Mouse (Mus musculus) intestine, postnatal 0 days (tissue): ENCODE results near the gene Ifnlr1. TPM values are rescaled to one million over a fixed set of nuclear protein-coding genes. Genes with fewer than 3 reads are reported as not detected.
A peak's percentile ranks its signal among the peaks of the same experiment; 100 is the strongest.

Experiments used
- ATAC-seq: fragments of 200-750 bp; cut with Nextera tagmentation; 2 replicates; pipeline ENCODE4 v1.8.0; 2017; ENCODE audit warnings: mild to moderate bottlenecking, moderate TSS enrichment, moderate library complexity
- H3K27ac ChIP-seq: fragments of 300-500 bp; sonication (generic); 2 replicates; pipeline ENCODE4 v1.5.1; 2014; ENCODE audit warnings: mild to moderate bottlenecking, low read depth, low read length, moderate library complexity
- H3K27me3 ChIP-seq: fragments of 300-500 bp; sonication (generic); replicated peaks from 2 replicates; pipeline ENCODE4 v1.6.1; 2014; ENCODE audit warnings: low read length, mixed read lengths; ENCODE audit not compliant: control insufficient read depth, insufficient read depth
- H3K36me3 ChIP-seq: fragments of 300-500 bp; sonication (generic); 2 replicates; pipeline ENCODE4 v1.6.1; 2014; ENCODE audit warnings: mild to moderate bottlenecking, moderate library complexity; ENCODE audit not compliant: control insufficient read depth, insufficient read depth
- H3K4me1 ChIP-seq: fragments of 300-500 bp; sonication (generic); replicated peaks from 2 replicates; pipeline ENCODE4 v1.6.1; 2014; ENCODE audit warnings: antibody characterized with exemption, low read length, mixed read lengths; ENCODE audit not compliant: control insufficient read depth, insufficient read depth
- H3K4me2 ChIP-seq: fragments of 300-500 bp; sonication (generic); replicated peaks from 2 replicates; pipeline ENCODE4 v1.6.1; 2014; ENCODE audit warnings: low read depth, mild to moderate bottlenecking, moderate library complexity
- H3K4me3 ChIP-seq: fragments of 300-500 bp; sonication (generic); 2 replicates; pipeline ENCODE4 v1.5.1; 2014; ENCODE audit warnings: low read depth, low read length
- H3K9ac ChIP-seq: fragments of 300-500 bp; sonication (generic); 2 replicates; pipeline ENCODE4 v1.6.1; 2014; ENCODE audit warnings: mild to moderate bottlenecking, low read depth, low read length
- H3K9me3 ChIP-seq: fragments of 300-500 bp; sonication (generic); 2 replicates; pipeline ENCODE4 v1.6.1; 2016; ENCODE audit warnings: mixed run types; ENCODE audit not compliant: control insufficient read depth
- CTCF ChIP-seq: sonication (generic); IDR thresholded peaks from 2 replicates; pipeline ENCODE4 v1.5.1; 2016; ENCODE audit warnings: low read depth, mild to moderate bottlenecking, control low read depth, antibody characterized with exemption, moderate library complexity
- WGBS: fragments of 180-500 bp; shearing (Covaris S2); extraction: QIAGEN DNeasy Blood & Tissue Kit; methylation state at CpG from one replicate; pipeline ENCODE4 v1.1.7; 2014; 5-methylcytosine and 5-hydroxymethylcytosine counted together
- polyA plus RNA-seq: library from polyadenylated mRNA; unstranded; fragments of >200 nt; fragmentation: Nextera tagmentation; extraction: Ambion mirVana; gene quantifications from 2 replicates; pipeline ENCODE4 v1.2.1, GENCODE M21; 2015

Ifnlr1 gene
- polyA plus RNA-seq, 1 experiment from 2014 or later, result 5.5 TPM

DNA sequence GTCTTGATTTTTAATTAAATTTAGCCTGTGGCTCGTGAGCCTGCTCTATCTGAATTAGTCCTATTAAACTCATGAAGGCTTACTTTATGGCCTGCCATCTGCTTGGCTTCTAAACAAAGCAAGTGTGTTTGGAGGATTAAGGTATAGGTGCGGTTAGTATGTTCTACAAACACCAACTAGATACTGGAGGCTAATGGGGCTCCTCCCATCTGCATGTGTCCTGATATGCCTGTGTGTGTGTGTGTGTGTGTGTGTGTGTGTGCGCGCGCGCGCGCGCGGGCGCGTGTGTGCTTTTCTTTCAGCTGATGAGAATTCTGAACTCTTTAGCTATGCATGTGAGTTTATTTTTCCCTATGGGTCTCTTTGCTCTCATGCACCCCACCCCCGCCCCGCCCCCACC lies 53.6 kb downstream of the Ifnlr1 start:
- Histone ChIP-seq H3K36me3 (peaks cover 37% of the 10 kb centered on the region), H3K27me3 (no peaks in the 10 kb centered on the region), H3K9ac (no peak overlapping the region), H3K4me1 (peaks cover 10% of the 10 kb centered on the region), H3K4me2 (no peak overlapping the region), H3K4me3 (no peak overlapping the region), H3K9me3 (no peaks in the 10 kb centered on the region), H3K27ac (no peak overlapping the region)
- WGBS, result 56% methylated on average over 14 of the region's 14 CpGs
- TF ChIP-seq CTCF, result no peak
- ATAC-seq, result peak; percentile 62

DNA sequence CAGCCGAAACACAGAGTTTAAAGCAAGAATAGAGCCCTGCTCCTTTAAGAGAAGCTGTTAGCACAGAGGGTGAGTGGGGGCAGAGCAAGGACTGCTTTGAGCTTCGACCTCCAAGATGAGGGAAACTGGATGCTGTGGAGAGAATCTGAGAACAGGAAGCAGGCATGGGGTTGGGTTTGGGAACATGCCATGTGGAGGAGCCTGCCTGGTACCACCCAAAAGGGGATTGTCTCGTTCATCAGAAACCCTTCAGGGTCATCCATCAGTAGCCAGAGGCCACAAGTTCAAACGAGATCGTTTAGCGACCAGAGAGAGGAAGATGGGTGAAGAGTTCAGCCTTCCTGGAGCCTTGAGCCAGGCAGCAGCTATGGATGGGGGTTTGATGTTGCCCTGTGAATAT lies 57.4 kb downstream of the Ifnlr1 start:
- H3K9ac ChIP-seq, result no peak overlapping the region

DNA sequence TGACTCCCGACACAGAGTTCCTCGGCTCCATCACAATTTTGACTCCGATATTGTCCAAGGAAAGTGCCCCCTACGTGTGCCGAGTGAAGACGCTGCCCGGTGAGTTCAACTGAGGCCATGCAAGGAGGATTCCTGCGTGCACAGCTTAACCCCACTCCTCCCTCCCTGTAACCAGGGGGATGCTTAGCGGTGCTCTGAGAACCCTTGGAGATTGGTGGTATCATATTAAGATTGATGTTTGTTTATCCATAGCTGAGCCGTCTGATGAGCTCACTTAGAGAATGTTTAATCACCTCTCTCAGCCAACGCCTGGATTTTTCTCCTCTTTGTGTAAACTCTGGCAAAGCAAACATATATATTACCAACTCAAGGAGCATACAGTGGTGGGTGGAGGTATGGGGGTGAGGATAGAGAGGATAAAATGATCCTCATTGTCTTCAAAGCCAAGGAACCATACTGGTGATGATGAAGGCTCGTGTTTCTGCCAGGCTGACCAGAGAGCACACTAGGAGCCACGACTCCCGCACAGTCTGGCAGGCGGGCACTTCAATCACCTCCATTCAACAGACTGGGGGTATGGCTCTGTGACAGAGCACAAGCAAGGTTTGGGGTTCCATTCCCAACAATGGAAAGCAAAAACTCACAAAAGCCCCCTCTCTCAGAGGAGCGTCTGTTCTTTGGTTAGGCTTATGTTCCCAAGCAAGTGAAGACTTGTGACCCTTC lies 58.8 kb downstream of the Ifnlr1 start:
- Histone ChIP-seq H3K4me2 (no peak overlapping the region), H3K27me3 (no peaks in the 10 kb centered on the region), H3K9me3 (no peaks in the 10 kb centered on the region), H3K27ac (peak overlapping the region; percentile 66; the same call in 1 of the 2 replicates), H3K4me1 (peaks cover 7% of the 10 kb centered on the region), H3K36me3 (peaks cover 41% of the 10 kb centered on the region; the same call in 1 of the 2 replicates), H3K9ac (peak overlapping the region; percentile 31; the same call in 1 of the 2 replicates), H3K4me3 (no peak overlapping the region)
- ATAC-seq, result peak; percentile 22; the same call in 1 of the 2 replicates
- 24% methylated on average over 16 of the region's 16 CpGs for WGBS
- TF ChIP-seq CTCF, result no peak

More for the DNA sequence above, 57.4 kb downstream of the Ifnlr1 start:
- Histone ChIP-seq H3K27me3 (no peaks in the 10 kb centered on the region), H3K36me3 (peaks cover 30% of the 10 kb centered on the region; the same call in 1 of the 2 replicates), H3K4me1 (peaks cover 7% of the 10 kb centered on the region), H3K4me3 (no peak overlapping the region), H3K4me2 (no peak overlapping the region), H3K9me3 (no peaks in the 10 kb centered on the region), H3K27ac (0 out of 2 replicates have a peak overlapping the region, but pooled peaks have one; percentile 28)
- no peak for TF ChIP-seq CTCF
- 23% methylated on average over 6 of the region's 6 CpGs for WGBS
- no peak for ATAC-seq

DNA sequence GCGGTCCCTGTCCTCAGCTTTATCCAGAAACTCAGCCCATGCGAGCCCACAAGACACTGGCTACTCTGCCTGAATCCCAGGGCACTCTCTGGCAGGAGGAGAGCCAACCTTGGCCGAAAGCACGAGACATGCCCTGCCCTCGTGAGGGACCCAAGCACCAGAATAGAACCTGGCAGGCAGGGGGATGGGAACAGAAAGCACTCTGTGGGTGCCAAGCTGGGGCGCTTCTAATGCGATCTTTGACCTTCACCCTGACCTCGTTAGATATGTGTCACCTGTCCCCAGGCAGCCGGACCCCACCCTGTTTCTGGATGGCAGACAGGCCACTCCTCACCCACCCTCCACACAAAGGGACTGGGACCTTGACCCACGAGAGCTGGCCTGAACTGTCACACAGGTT lies 59.5 kb downstream of the Ifnlr1 start:
- no peak overlapping the region for H3K4me3 ChIP-seq
- 46% methylated on average over 10 of the region's 10 CpGs for WGBS
- H3K9me3 ChIP-seq, result no peaks in the 10 kb centered on the region
- TF ChIP-seq CTCF, result no peak
- peaks cover 9% of the 10 kb centered on the region for H3K4me1 ChIP-seq
- peak; percentile 47 for ATAC-seq
- 0 out of 2 replicates have a peak overlapping the region, but pooled peaks have one; percentile 31 for H3K9ac ChIP-seq
- H3K27ac ChIP-seq, result peak overlapping the region; percentile 66
- peaks cover 48% of the 10 kb centered on the region for H3K36me3 ChIP-seq
- H3K4me2 ChIP-seq, result no peak overlapping the region
- no peaks in the 10 kb centered on the region for H3K27me3 ChIP-seq

DNA sequence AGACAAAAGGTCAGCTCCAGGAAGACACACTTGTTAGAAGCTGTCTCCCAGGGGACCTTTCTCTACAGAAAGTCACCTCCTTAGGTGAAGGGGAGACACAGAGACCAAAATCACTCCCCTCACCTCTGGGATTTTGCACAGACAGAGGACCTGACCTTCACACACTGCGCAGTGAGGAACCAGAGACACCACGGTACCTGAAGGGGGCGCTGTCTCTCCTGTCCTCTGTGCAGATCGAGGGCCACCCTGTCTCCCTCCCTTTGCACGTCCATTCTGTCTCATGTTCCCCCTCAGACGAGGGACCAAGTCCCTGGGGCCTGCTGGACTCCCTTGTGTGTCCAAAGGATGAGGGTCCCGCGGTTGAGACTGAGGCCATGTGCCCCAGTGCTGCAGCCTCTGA lies 64.8 kb downstream of the Ifnlr1 start:
- Histone ChIP-seq H3K4me2 (no peak overlapping the region), H3K27me3 (no peaks in the 10 kb centered on the region), H3K4me1 (peaks cover 14% of the 10 kb centered on the region), H3K4me3 (no peak overlapping the region), H3K36me3 (peaks cover 46% of the 10 kb centered on the region), H3K9me3 (no peaks in the 10 kb centered on the region), H3K27ac (peak overlapping the region; percentile 93), H3K9ac (no peak overlapping the region)
- WGBS, result 75% methylated on average over 8 of the region's 8 CpGs
- TF ChIP-seq CTCF, result peak; percentile 67
- no peak for ATAC-seq

DNA sequence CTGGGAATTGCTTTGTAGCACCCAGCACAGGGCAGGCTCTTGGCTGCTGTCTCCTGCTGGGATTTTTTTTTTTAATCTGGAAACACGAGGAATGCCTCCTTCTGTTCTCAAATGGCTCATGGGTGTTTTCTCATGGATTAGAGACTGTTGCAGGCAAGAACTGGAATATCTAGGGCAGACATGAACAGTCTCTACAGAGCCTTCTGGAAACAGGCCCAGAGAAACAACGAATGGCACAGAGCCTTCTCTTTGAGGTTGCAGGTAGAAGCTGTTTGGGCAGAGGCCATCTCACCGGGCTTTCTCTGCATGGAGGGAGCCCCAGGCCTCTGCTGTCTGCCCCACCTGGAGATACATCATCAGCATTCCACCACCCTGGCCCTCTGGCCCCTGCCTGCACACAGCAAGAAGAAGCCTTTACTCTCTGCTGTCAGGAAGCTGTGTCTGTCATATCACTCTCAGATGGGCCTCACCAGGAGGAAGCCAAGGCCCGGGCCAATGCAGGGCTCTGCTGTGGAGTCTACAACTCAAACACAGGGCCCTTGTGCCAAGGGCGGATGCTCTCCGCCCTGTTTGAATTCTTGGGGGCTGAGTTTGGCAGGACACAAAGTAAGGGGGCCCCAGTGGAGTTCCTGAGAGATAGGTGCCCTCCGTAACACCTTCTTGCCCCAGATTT lies 66.2 kb downstream of the Ifnlr1 start:
- 34% methylated on average over 7 of the region's 7 CpGs for WGBS
- Histone ChIP-seq H3K36me3 (peaks cover 40% of the 10 kb centered on the region), H3K27me3 (no peaks in the 10 kb centered on the region), H3K9ac (peak overlapping the region; percentile 34; the same call in 1 of the 2 replicates), H3K9me3 (no peaks in the 10 kb centered on the region), H3K4me1 (peaks cover 14% of the 10 kb centered on the region), H3K4me3 (no peak overlapping the region), H3K4me2 (0 out of 2 replicates have a peak overlapping the region, but pooled peaks have one; percentile 6), H3K27ac (peak overlapping the region; percentile 93)
- TF ChIP-seq CTCF, result no peak
- peak; percentile 79 for ATAC-seq
